In the genomic region with DNA sequence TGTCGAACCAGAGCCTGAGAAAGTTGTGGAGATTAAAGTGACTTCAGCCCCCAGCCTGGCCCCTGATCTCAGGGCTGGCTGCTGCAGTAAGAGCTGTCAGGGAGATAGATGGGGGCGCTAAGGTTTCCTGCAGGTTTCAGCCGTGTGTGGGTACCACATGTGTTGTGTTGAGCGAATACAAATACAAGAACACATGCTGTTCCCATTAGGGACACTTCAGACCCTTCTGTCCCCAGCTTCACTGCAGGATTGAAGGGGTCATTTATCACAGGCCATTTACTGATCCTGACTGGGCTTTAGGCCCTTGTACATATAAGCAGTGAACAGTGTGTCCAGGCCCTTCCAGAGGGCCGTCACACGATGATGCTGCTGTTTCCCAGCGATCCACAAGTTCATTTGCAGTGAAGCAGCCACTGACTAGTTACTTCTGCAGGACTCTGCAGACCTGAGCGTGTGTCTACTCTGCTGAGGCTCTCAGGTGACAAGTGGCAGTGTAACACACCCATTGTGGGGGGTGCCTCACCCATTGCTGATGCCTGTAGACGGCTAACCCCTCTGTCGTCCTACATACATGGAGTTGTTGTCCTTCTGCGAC, we compare ENCODE assay signal across 11 mouse cellular contexts.
DNase-seq lines count a peak whose midpoint lies in the region; ATAC-seq lines count a peak whose summit lies in the region.
"Had no signal": no experiment of that assay in that cellular context is flagged by ENCODE, and none has a peak within 500 bp of the region (broad histone marks: within the 10 kb centered on the region; RNA-seq: fewer than 3 reads in every experiment).

No protein-coding gene starts in this region.

- no peak for DNase-seq in forebrain, embryonic 14.5 days (ENCODE audit: low spot score)
- DNase-seq in forebrain, embryonic 11.5 days (ENCODE audit: low spot score) = no peak
- no peak for DNase-seq in liver, embryonic 13.5 days
- no peak for DNase-seq in layer of hippocampus, postnatal 14 days (ENCODE audit: low spot score in 2 of 2)
- no peak for DNase-seq in left cerebral cortex, adult 18-20 months (ENCODE audit: low spot score in 2 of 2)
- DNase-seq: kidney, adult 9 months; right cerebral cortex, postnatal 14 days had no signal

- H3K4me1 ChIP-seq in forebrain, embryonic 14.5 days (ENCODE audit: control insufficient read depth, insufficient read depth, low read length) = peaks cover 36% of the 10 kb centered on the region
- H3K4me1 ChIP-seq in forebrain, embryonic 11.5 days (replicated peaks; ENCODE audit: control insufficient read depth, insufficient read depth, low read length) = peaks cover 16% of the 10 kb centered on the region
- H3K4me1 ChIP-seq in liver, embryonic 13.5 days (replicated peaks) = peaks cover 2% of the 10 kb centered on the region; the same call in 1 of the 2 replicates
- H3K4me1 ChIP-seq in liver, embryonic 12.5 days = peaks cover 8% of the 10 kb centered on the region; the same call in 1 of the 2 replicates
- H3K4me1 ChIP-seq in intestine, embryonic 16.5 days (ENCODE audit: control insufficient read depth, insufficient read depth, low read length) = peaks cover 21% of the 10 kb centered on the region
- peaks cover 59% of the 10 kb centered on the region for H3K4me1 ChIP-seq in neural tube, embryonic 15.5 days

- WGBS in forebrain, embryonic 14.5 days = 54% methylated on average over 11 of the region's 11 CpGs
- WGBS in forebrain, embryonic 11.5 days = 58% methylated on average over 11 of the region's 11 CpGs
- 45% methylated on average over 11 of the region's 11 CpGs for WGBS in liver, embryonic 13.5 days (ENCODE audit: insufficient replicate concordance)
- WGBS in liver, embryonic 12.5 days (ENCODE audit: insufficient replicate concordance) = 48% methylated on average over 11 of the region's 11 CpGs
- WGBS in intestine, embryonic 16.5 days = 40% methylated on average over 11 of the region's 11 CpGs
- 31% methylated on average over 11 of the region's 11 CpGs for WGBS in neural tube, embryonic 15.5 days

- no peak overlapping the region for H3K4me2 ChIP-seq in forebrain, embryonic 14.5 days (ENCODE audit: low read length)
- no peak overlapping the region for H3K4me2 ChIP-seq in forebrain, embryonic 11.5 days (ENCODE audit: low read depth, low read length, severe bottlenecking)
- H3K4me2 ChIP-seq in liver, embryonic 13.5 days = no peak overlapping the region
- H3K4me2 ChIP-seq in liver, embryonic 12.5 days = no peak overlapping the region
- no peak overlapping the region for H3K4me2 ChIP-seq in intestine, embryonic 16.5 days (ENCODE audit: low read depth, low read length)
- no peak overlapping the region for H3K4me2 ChIP-seq in neural tube, embryonic 15.5 days

- H3K9me3 ChIP-seq in forebrain, embryonic 14.5 days (replicated peaks; ENCODE audit: control insufficient read depth, low read length) = no peaks in the 10 kb centered on the region
- no peaks in the 10 kb centered on the region for H3K9me3 ChIP-seq in forebrain, embryonic 11.5 days (ENCODE audit: control insufficient read depth, low read length)
- no peaks in the 10 kb centered on the region for H3K9me3 ChIP-seq in liver, embryonic 13.5 days (replicated peaks)
- H3K9me3 ChIP-seq in liver, embryonic 12.5 days (replicated peaks) = no peaks in the 10 kb centered on the region
- no peaks in the 10 kb centered on the region for H3K9me3 ChIP-seq in intestine, embryonic 16.5 days (ENCODE audit: control insufficient read depth, low read length)
- H3K9me3 ChIP-seq in neural tube, embryonic 15.5 days (replicated peaks) = no peaks in the 10 kb centered on the region

- 0 out of 2 replicates have a peak overlapping the region, but pooled peaks have one; percentile 10 for H3K27ac ChIP-seq in forebrain, embryonic 14.5 days (ENCODE audit: low read depth, low read length)
- H3K27ac ChIP-seq in forebrain, embryonic 11.5 days (ENCODE audit: low read depth, low read length) = no peak overlapping the region
- H3K27ac ChIP-seq in liver, embryonic 13.5 days = peak overlapping the region; percentile 36; the same call in 1 of the 2 replicates
- H3K27ac ChIP-seq in liver, embryonic 12.5 days = no peak overlapping the region
- H3K27ac ChIP-seq in intestine, embryonic 16.5 days (ENCODE audit: low read length) = peak overlapping the region; percentile 65
- H3K27ac ChIP-seq in neural tube, embryonic 15.5 days (replicated peaks) = peak overlapping the region; percentile 58; the same call in 1 of the 2 replicates
- H3K27ac ChIP-seq: macrophage had no signal

- no peaks in the 10 kb centered on the region for H3K27me3 ChIP-seq in forebrain, embryonic 14.5 days (replicated peaks; ENCODE audit: control insufficient read depth, insufficient read depth, low read length)
- H3K27me3 ChIP-seq in forebrain, embryonic 11.5 days (ENCODE audit: control insufficient read depth, insufficient read depth, low read length) = no peaks in the 10 kb centered on the region
- H3K27me3 ChIP-seq in liver, embryonic 13.5 days = no peaks in the 10 kb centered on the region
- H3K27me3 ChIP-seq in liver, embryonic 12.5 days (replicated peaks) = 0 out of 2 replicates have a peak, but pooled peaks cover 4% of the 10 kb centered on the region
- no peaks in the 10 kb centered on the region for H3K27me3 ChIP-seq in intestine, embryonic 16.5 days (replicated peaks; ENCODE audit: control insufficient read depth, insufficient read depth, low read length)
- no peaks in the 10 kb centered on the region for H3K27me3 ChIP-seq in neural tube, embryonic 15.5 days (replicated peaks)

- H3K36me3 ChIP-seq in forebrain, embryonic 14.5 days (ENCODE audit: control insufficient read depth, insufficient read depth, low read length) = no peaks in the 10 kb centered on the region
- no peaks in the 10 kb centered on the region for H3K36me3 ChIP-seq in forebrain, embryonic 11.5 days (ENCODE audit: control insufficient read depth, insufficient read depth, low read length)
- H3K36me3 ChIP-seq in liver, embryonic 13.5 days = no peaks in the 10 kb centered on the region
- no peaks in the 10 kb centered on the region for H3K36me3 ChIP-seq in liver, embryonic 12.5 days
- H3K36me3 ChIP-seq in intestine, embryonic 16.5 days (ENCODE audit: control insufficient read depth, insufficient read depth, low read length) = no peaks in the 10 kb centered on the region
- no peaks in the 10 kb centered on the region for H3K36me3 ChIP-seq in neural tube, embryonic 15.5 days

- ATAC-seq in forebrain, embryonic 14.5 days = no peak
- ATAC-seq in forebrain, embryonic 11.5 days (replicated peaks; ENCODE audit: low FRiP score) = no peak
- ATAC-seq in liver, embryonic 13.5 days (ENCODE audit: low read depth) = no peak
- ATAC-seq in liver, embryonic 12.5 days = no peak
- ATAC-seq in intestine, embryonic 16.5 days = no peak
- no peak for ATAC-seq in neural tube, embryonic 15.5 days (ENCODE audit: low FRiP score)

- no peak overlapping the region for H3K4me3 ChIP-seq in forebrain, embryonic 14.5 days (ENCODE audit: low read depth, low read length)
- no peak overlapping the region for H3K4me3 ChIP-seq in forebrain, embryonic 11.5 days (ENCODE audit: low read depth, low read length)
- no peak overlapping the region for H3K4me3 ChIP-seq in liver, embryonic 13.5 days (replicated peaks)
- H3K4me3 ChIP-seq in liver, embryonic 12.5 days = no peak overlapping the region
- no peak overlapping the region for H3K4me3 ChIP-seq in intestine, embryonic 16.5 days (ENCODE audit: low read length)
- no peak overlapping the region for H3K4me3 ChIP-seq in neural tube, embryonic 15.5 days (replicated peaks)

- H3K9ac ChIP-seq in forebrain, embryonic 14.5 days (ENCODE audit: low read length) = no peak overlapping the region
- no peak overlapping the region; the same call in 1 of the 2 replicates for H3K9ac ChIP-seq in forebrain, embryonic 11.5 days (ENCODE audit: low read length)
- H3K9ac ChIP-seq in liver, embryonic 13.5 days = no peak overlapping the region
- no peak overlapping the region for H3K9ac ChIP-seq in liver, embryonic 12.5 days
- no peak overlapping the region for H3K9ac ChIP-seq in intestine, embryonic 16.5 days (ENCODE audit: low read depth, low read length)
- H3K9ac ChIP-seq in neural tube, embryonic 15.5 days (replicated peaks) = no peak overlapping the region

Comparison
In these comparisons a context has a peak if more than half of its experiments do, and no peak if none do; other contexts are left out.
1. H3K27ac ChIP-seq: peak in forebrain, embryonic 14.5 days (single experiment), liver, embryonic 13.5 days (single experiment), intestine, embryonic 16.5 days (single experiment) and neural tube, embryonic 15.5 days (single experiment); none in forebrain, embryonic 11.5 days (single experiment) and liver, embryonic 12.5 days (single experiment).